Mouse (Mus musculus): ENCODE data around the gene Ninj1. TPM values are rescaled to one million over a fixed set of nuclear protein-coding genes. Genes with fewer than 3 reads are reported as not detected.

Gene Ninj1
- polyA plus RNA-seq, 1 experiment from 2014 or later: 55.8 TPM

DNA sequence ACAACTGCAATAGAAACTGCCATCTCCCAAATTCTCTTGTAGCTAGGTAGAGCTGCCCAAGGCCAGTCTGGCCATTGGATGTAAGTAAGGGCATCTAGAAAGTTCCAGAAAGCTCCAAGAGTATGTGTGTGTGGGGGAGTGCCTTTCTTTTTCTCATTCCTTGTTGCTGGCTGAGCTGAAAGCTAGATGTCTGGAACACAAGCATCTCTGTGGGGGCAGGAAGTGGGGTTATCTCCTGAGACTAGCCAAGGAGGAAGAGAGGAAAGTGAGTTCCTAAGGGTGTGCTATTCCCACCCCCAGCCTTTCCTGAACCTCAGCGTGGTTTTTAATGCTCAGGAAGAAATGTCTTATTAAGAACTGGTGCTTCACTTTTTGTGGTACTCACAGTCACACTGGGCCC, 15.6 kb upstream of the Ninj1 start:
- no peak overlapping the region for H3K4me3 ChIP-seq
- 56% methylated on average over 1 of the region's 1 CpGs for WGBS
- H3K36me3 ChIP-seq: no peaks in the 10 kb centered on the region
- H3K27ac ChIP-seq (ENCODE audit: poor library complexity, severe bottlenecking): no peak overlapping the region
- H3K9me3 ChIP-seq (replicated peaks): no peaks in the 10 kb centered on the region
- H3K4me1 ChIP-seq (replicated peaks): peaks cover 18% of the 10 kb centered on the region
- no peak overlapping the region for H3K4me2 ChIP-seq
- peaks cover 5% of the 10 kb centered on the region; the same call in 1 of the 2 replicates for H3K27me3 ChIP-seq (replicated peaks)
- ATAC-seq (ENCODE audit: insufficient number of reproducible peaks, low FRiP score): no peak
- H3K9ac ChIP-seq: no peak overlapping the region

DNA sequence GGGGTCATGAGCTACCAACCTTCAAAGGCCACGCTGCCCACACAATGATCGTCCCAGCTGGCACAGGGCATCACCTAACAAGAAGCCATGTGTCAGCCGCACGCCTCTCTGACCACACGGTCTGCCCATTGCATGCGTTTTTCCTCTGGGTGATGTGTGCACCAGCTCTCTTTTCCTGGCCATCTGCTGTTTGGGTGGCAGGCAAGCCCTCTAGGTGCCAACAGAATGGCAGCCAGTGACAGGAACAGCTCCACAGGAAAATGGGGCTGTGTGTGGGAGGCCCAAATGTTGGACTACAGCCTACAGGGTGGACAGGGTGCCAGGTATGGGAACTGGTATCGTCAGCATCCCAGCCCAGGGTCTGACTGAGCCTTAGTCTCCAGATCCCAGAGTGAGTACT, 14.9 kb upstream of the Ninj1 start:
- Histone ChIP-seq H3K27ac (ENCODE audit: poor library complexity, severe bottlenecking) (no peak overlapping the region), H3K36me3 (no peaks in the 10 kb centered on the region), H3K4me2 (no peak overlapping the region), H3K4me3 (no peak overlapping the region), H3K27me3 (replicated peaks) (peaks cover 5% of the 10 kb centered on the region; the same call in 1 of the 2 replicates), H3K9me3 (replicated peaks) (no peaks in the 10 kb centered on the region), H3K9ac (no peak overlapping the region), H3K4me1 (replicated peaks) (peaks cover 18% of the 10 kb centered on the region)
- no peak for ATAC-seq (ENCODE audit: insufficient number of reproducible peaks, low FRiP score)
- WGBS: 87% methylated on average over 7 of the region's 7 CpGs

DNA sequence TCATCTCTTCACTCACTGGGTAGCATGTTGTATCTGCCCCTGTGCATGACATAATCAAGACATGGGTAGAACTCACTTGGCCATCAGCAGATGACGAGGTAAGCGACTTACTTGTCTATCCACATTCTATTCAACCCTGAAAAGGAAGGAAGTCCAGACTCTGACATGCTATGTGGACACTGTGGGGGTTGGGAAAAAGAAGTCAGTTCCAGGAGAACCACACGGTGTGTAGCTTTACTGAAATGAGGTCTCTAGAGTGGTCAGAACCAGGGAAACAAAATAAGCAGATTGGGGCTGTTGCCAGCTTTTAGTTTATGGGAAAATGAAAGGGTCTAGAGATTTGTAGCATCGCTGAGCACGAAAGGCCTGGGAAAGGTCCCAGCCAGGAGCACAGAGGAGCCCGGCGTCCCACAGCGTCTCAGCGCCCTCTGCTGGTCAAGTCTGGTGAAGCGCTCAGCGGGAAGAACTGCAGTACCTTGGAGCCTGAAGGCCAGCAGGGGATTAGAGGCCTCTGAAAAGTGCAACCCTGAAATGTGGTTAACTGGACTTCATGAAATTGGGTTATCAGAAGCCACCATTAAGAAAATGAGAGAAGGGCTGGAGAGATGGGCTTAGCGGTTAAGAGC, 14.2 kb upstream of the Ninj1 start:
- Histone ChIP-seq H3K4me1 (replicated peaks) (peaks cover 18% of the 10 kb centered on the region), H3K9me3 (replicated peaks) (no peaks in the 10 kb centered on the region), H3K27me3 (replicated peaks) (peaks cover 5% of the 10 kb centered on the region; the same call in 1 of the 2 replicates), H3K9ac (no peak overlapping the region), H3K36me3 (no peaks in the 10 kb centered on the region), H3K4me3 (no peak overlapping the region), H3K4me2 (no peak overlapping the region), H3K27ac (ENCODE audit: poor library complexity, severe bottlenecking) (no peak overlapping the region)
- WGBS: 5% methylated on average over 12 of the region's 12 CpGs
- ATAC-seq (ENCODE audit: insufficient number of reproducible peaks, low FRiP score): peak; percentile 72; the same call in 1 of the 2 replicates

DNA sequence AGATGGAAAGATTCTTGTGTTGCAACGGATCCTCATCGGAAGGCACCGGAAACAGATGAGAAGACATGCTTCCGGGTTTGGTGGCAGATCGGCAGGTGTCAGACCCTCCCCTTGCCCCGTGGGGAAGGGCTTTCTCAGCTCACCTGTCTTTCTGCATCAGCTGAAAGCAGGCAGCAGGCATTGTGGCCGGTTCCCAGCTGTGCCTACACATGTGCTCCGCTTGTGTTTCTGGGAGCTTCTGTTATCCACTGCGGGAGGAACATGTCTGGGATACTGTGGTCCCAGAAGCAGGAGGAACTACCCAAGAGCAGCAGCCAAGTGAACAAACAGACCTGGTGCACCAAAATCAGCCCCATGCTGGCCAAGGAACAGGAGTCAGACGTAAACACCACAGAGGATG, 11.8 kb upstream of the Ninj1 start:
- Histone ChIP-seq H3K36me3 (no peaks in the 10 kb centered on the region), H3K4me3 (no peak overlapping the region), H3K27me3 (replicated peaks) (peaks cover 5% of the 10 kb centered on the region; the same call in 1 of the 2 replicates), H3K4me2 (no peak overlapping the region), H3K4me1 (replicated peaks) (peaks cover 36% of the 10 kb centered on the region), H3K9me3 (replicated peaks) (no peaks in the 10 kb centered on the region), H3K27ac (ENCODE audit: poor library complexity, severe bottlenecking) (no peak overlapping the region), H3K9ac (no peak overlapping the region)
- 73% methylated on average over 10 of the region's 10 CpGs for WGBS
- ATAC-seq (ENCODE audit: insufficient number of reproducible peaks, low FRiP score): no peak

DNA sequence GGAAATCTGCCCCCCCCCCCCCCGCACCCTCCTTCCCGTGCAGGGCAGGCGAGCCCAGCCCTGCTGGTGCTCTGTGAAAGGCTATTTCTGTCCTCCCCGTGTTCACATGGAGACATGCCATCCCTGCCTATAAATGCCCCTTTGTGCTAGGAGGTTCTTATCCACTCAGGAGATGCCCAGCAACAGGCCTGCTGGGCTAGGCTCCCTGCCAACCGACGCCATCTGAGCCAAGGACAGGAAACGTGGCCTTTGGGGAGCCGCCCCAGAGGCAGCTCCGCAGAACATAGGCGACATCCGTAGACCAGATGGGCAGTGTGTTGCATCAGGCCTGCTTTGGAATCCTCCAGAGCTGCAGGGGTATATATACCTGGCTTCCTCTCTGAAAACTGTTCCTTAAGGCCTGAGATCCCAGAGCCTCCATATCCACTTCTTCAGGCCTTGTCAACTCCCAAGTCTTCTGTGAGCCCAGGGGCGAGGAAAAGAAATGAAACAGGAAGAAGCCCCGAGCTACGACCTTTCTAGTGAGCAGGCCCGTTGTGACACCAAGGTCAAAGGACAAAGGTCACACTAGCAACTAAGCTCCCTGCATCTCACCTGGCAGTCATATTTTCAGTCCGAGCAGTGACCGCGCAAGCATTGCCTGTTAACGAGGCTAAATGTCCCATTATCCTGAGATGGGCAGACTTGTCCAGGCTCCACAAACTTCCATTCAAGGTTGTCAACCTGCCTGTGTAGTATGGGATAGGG, 8.3 kb upstream of the Ninj1 start:
- no peaks in the 10 kb centered on the region for H3K36me3 ChIP-seq
- H3K9me3 ChIP-seq (replicated peaks): no peaks in the 10 kb centered on the region
- no peak overlapping the region for H3K4me3 ChIP-seq
- peak; percentile 48; the same call in 1 of the 2 replicates for ATAC-seq (ENCODE audit: insufficient number of reproducible peaks, low FRiP score)
- peak overlapping the region; percentile 58 for H3K27ac ChIP-seq (ENCODE audit: poor library complexity, severe bottlenecking)
- no peak overlapping the region for H3K9ac ChIP-seq
- no peak overlapping the region for H3K4me2 ChIP-seq
- WGBS: 66% methylated on average over 19 of the region's 19 CpGs
- peaks cover 39% of the 10 kb centered on the region for H3K4me1 ChIP-seq (replicated peaks)
- H3K27me3 ChIP-seq (replicated peaks): peaks cover 5% of the 10 kb centered on the region; the same call in 1 of the 2 replicates

DNA sequence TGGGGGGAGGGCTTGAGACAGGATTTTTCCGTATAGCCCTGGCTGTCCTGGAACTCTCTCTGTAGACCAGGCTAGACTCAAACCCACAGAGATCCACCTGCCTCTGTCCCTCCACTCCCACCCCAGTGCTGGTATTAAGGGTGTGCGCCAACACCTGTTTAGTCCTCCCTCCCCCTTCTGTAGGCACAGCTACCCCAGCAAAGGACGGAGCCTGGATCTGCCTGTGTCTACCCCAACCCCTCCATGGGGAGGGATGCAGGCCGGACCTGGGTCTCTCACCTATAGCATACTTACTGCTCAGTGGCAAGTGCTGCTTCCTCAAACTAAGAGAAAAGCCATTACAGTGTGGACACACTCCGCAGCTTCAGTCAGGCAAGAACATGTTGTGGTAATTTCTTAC, 7.0 kb upstream of the Ninj1 start:
- Histone ChIP-seq H3K4me1 (replicated peaks) (peaks cover 39% of the 10 kb centered on the region), H3K9me3 (replicated peaks) (no peaks in the 10 kb centered on the region), H3K9ac (no peak overlapping the region), H3K4me3 (no peak overlapping the region), H3K27me3 (replicated peaks) (no peaks in the 10 kb centered on the region; the same call in 1 of the 2 replicates), H3K27ac (ENCODE audit: poor library complexity, severe bottlenecking) (no peak overlapping the region), H3K36me3 (no peaks in the 10 kb centered on the region), H3K4me2 (no peak overlapping the region)
- 75% methylated on average over 5 of the region's 5 CpGs for WGBS
- no peak for ATAC-seq (ENCODE audit: insufficient number of reproducible peaks, low FRiP score)

DNA sequence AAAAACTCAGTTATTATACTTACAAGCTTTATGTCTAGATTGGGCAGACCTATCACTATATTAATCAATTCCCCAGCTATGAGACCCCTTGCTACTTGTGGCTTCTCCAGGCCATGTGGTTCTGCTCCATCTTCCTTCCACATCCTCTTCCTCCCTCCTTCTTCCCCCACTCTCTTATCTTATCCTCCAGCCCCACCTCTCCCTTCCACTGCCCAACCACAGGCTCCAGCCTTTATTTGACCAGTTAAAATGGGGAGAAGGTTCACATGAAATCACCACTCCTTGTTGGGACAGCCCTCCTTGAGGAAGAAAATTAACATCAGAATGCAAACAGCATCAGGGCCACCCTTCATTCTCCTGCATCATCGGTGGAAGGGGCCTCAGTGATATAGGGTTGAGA, 6.6 kb upstream of the Ninj1 start:
- no peaks in the 10 kb centered on the region; the same call in 1 of the 2 replicates for H3K27me3 ChIP-seq (replicated peaks)
- no peak for ATAC-seq (ENCODE audit: insufficient number of reproducible peaks, low FRiP score)
- H3K4me3 ChIP-seq: no peak overlapping the region
- no peaks in the 10 kb centered on the region for H3K36me3 ChIP-seq
- H3K27ac ChIP-seq (ENCODE audit: poor library complexity, severe bottlenecking): no peak overlapping the region
- H3K4me1 ChIP-seq (replicated peaks): peaks cover 39% of the 10 kb centered on the region
- H3K9me3 ChIP-seq (replicated peaks): no peaks in the 10 kb centered on the region
- H3K9ac ChIP-seq: no peak overlapping the region
- 50% methylated on average over 1 of the region's 1 CpGs for WGBS
- no peak overlapping the region for H3K4me2 ChIP-seq

DNA sequence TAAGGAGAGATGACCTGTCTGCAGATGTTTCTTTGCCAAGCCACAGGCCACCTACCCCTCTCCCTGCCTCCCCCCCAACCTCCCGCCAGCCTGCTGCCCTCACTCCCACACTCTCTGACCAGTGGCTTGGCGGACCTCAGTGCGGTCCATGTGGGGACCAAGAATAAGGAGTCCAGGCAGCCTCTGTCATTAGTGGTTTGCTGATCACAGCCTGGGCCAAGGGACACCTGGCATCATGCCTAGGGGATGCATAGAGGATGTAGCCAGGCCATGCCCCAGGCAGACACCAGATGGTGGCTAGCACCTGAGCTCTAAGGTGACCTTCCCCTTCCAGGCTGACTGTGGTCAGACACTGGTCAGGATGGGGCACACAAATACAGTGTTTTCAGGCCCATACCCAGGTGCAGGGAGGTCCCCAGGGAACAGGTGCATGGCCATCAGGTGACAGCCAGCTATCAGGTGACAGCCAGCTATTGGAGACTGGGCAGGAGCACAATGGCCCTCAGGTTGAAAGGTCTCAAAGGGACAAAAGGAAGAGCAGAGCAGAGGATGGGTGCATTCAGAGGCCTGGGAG, 5.8 kb upstream of the Ninj1 start:
- no peak overlapping the region for H3K4me2 ChIP-seq
- no peak overlapping the region for H3K9ac ChIP-seq
- H3K4me3 ChIP-seq: no peak overlapping the region
- H3K36me3 ChIP-seq: no peaks in the 10 kb centered on the region
- peaks cover 41% of the 10 kb centered on the region for H3K4me1 ChIP-seq (replicated peaks)
- H3K9me3 ChIP-seq (replicated peaks): no peaks in the 10 kb centered on the region
- WGBS: 73% methylated on average over 3 of the region's 3 CpGs
- ATAC-seq (ENCODE audit: insufficient number of reproducible peaks, low FRiP score): 0 out of 2 replicates have a peak, but pooled peaks have one; percentile 12
- H3K27me3 ChIP-seq (replicated peaks): no peaks in the 10 kb centered on the region
- no peak overlapping the region for H3K27ac ChIP-seq (ENCODE audit: poor library complexity, severe bottlenecking)

DNA sequence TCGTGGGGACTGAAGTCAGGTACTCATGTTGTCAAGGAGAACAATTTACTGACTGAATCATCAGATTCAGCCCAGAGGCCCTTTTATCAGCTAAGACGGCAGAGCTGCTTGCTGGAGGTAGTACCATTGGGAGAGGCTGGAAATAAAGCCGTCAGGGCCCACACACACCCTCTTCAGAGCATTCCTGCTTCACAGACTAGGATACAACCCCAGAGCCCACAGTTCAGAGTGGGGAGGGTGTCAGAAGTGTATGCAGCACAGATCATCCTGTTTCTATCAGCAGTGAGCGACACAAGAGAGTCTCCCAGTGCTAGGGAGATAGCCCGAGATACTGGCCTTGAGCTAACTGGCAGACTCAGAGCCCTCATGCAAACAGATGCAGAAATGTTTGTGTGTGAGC, 4.1 kb upstream of the Ninj1 start:
- Histone ChIP-seq H3K36me3 (no peaks in the 10 kb centered on the region), H3K4me3 (no peak overlapping the region), H3K27ac (ENCODE audit: poor library complexity, severe bottlenecking) (peak overlapping the region; percentile 14; the same call in 1 of the 2 replicates), H3K27me3 (replicated peaks) (no peaks in the 10 kb centered on the region), H3K4me1 (replicated peaks) (peaks cover 50% of the 10 kb centered on the region), H3K9me3 (replicated peaks) (no peaks in the 10 kb centered on the region), H3K4me2 (no peak overlapping the region), H3K9ac (peak overlapping the region; percentile 26; the same call in 1 of the 2 replicates)
- no peak for ATAC-seq (ENCODE audit: insufficient number of reproducible peaks, low FRiP score)
- WGBS: 34% methylated on average over 5 of the region's 5 CpGs

DNA sequence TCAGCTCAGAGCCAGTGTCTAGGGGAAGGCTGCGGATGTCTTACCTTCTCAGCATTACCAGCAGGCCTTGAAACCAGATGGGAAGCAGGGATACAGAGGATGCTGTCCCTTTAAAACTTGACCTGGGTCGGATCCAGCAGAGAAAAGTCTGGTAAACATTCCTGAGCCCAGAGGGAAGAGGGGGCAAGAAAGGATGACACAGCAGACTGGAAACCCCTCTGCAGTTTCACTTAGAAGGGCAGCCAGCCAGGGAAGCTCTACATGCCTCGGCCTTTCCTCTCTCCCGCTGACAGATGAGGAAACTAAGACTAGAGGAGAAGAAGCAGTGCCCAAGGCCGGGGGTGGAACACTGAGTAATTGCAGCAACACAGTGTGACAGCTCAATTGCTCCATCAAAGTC, 3.6 kb upstream of the Ninj1 start:
- H3K4me3 ChIP-seq: no peak overlapping the region
- H3K9ac ChIP-seq: 0 out of 2 replicates have a peak overlapping the region, but pooled peaks have one; percentile 26
- H3K4me2 ChIP-seq: no peak overlapping the region
- ATAC-seq (ENCODE audit: insufficient number of reproducible peaks, low FRiP score): no peak
- 47% methylated on average over 5 of the region's 5 CpGs for WGBS
- no peaks in the 10 kb centered on the region for H3K36me3 ChIP-seq
- H3K27ac ChIP-seq (ENCODE audit: poor library complexity, severe bottlenecking): no peak overlapping the region
- H3K9me3 ChIP-seq (replicated peaks): no peaks in the 10 kb centered on the region
- H3K4me1 ChIP-seq (replicated peaks): peaks cover 50% of the 10 kb centered on the region
- no peaks in the 10 kb centered on the region for H3K27me3 ChIP-seq (replicated peaks)

DNA sequence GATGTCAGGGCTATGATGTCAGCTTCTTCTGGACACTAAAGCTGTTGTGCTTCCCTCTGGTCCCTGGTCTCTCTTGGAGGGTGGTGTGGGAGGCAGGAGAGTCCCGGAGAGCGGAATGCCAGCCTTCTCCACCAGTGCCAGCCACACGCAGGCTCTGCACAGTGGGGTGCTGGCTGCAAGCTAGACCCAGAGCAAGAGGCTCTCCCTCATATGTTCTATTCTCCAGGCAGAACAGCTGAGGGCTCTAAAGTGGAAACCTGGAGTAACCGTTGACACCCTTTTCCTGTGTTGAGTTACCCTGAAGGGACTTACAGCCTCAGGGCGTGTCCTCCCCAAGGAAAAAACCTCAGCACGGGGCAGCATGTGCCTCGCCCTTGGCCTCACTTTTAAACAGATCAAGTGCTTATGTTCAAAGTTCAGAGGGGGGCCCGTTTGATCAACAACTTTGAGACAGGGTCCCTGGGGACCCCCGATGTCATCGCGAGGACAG, 442 bp upstream of the Ninj1 start:
- Histone ChIP-seq H3K9ac (peak overlapping the region; percentile 81), H3K27ac (ENCODE audit: poor library complexity, severe bottlenecking) (peak overlapping the region; percentile 45), H3K36me3 (no peaks in the 10 kb centered on the region), H3K4me3 (peak overlapping the region; percentile 72), H3K4me2 (peak overlapping the region; percentile 97), H3K4me1 (replicated peaks) (peaks cover 64% of the 10 kb centered on the region), H3K9me3 (replicated peaks) (no peaks in the 10 kb centered on the region), H3K27me3 (replicated peaks) (no peaks in the 10 kb centered on the region)
- ATAC-seq (ENCODE audit: insufficient number of reproducible peaks, low FRiP score): peak; percentile 5
- 20% methylated on average over 11 of the region's 11 CpGs for WGBS
